Mouse (Mus musculus) CH12.LX (cell line): ENCODE measurements around the gene C2cd4c. TPM values are rescaled to one million over a fixed set of nuclear protein-coding genes. Genes with fewer than 3 reads are reported as not detected.

ENCODE experiments used
- DNase-seq: peaks from one replicate; pipeline ENCODE4 v3.0.0-alpha.2; 2013; ENCODE audit errors: extremely low read depth
- H3K27ac ChIP-seq: 2 replicates; pipeline ENCODE4 v1.5.1; 2012; ENCODE audit warnings: low read depth, mild to moderate bottlenecking, control low read depth, moderate library complexity; ENCODE audit not compliant: insufficient read depth
- H3K27me3 ChIP-seq: replicated peaks from 2 replicates; pipeline ENCODE3; 2012; ENCODE audit warnings: inconsistent platforms
- H3K36me3 ChIP-seq, 2 experiments: replicated peaks in 1 of 2; 2 replicates each; pipeline versions ENCODE3 to v1.6.1; 2012; ENCODE audit warnings: inconsistent platforms in 1 of 2, low read length in 1 of 2, mild to moderate bottlenecking in 1 of 2, mixed read lengths in 1 of 2, moderate library complexity in 1 of 2; ENCODE audit not compliant: control insufficient read depth in 1 of 2, insufficient read depth in 1 of 2
- H3K4me1 ChIP-seq, 2 experiments: 2 replicates each; pipeline ENCODE4 v1.6.1; 2012; ENCODE audit warnings: inconsistent platforms in 1 of 2, moderate library complexity in 1 of 2; ENCODE audit not compliant: insufficient read depth in 2 of 2, control insufficient read depth in 1 of 2
- H3K4me2 ChIP-seq: 2 replicates; pipeline ENCODE4 v1.6.1; 2012; ENCODE audit warnings: low read depth, mild to moderate bottlenecking, control low read depth; ENCODE audit not compliant: poor library complexity, insufficient read depth, severe bottlenecking
- H3K4me3 ChIP-seq, 3 experiments: fragments of 150-350 bp in 1 of 3; sonication (generic) in 1 of 3; replicated peaks in 1 of 3; 2 replicates each; pipeline versions ENCODE3 to v1.5.1; 2011 to 2012; ENCODE audit warnings: low read depth in 2 of 3, low read length in 2 of 3, mild to moderate bottlenecking in 2 of 3, moderate library complexity in 2 of 3, control low read depth in 1 of 3, improper control_type of control experiment in 1 of 3, inconsistent platforms in 1 of 3, mixed read lengths in 1 of 3; ENCODE audit not compliant: poor library complexity in 1 of 3
- H3K79me2 ChIP-seq: replicated peaks from 2 replicates; pipeline ENCODE4 v1.6.1; 2012; ENCODE audit warnings: mild to moderate bottlenecking, moderate library complexity; ENCODE audit not compliant: control insufficient read depth, poor library complexity, insufficient read depth, severe bottlenecking; ENCODE audit errors: extremely low read depth
- H3K9ac ChIP-seq: 2 replicates; pipeline ENCODE4 v1.6.1; 2012; ENCODE audit warnings: low read depth, mild to moderate bottlenecking, control low read depth, moderate library complexity; ENCODE audit not compliant: insufficient read depth
- H3K9me3 ChIP-seq: replicated peaks from 2 replicates; pipeline ENCODE3; 2012; ENCODE audit warnings: low read length, inconsistent platforms, mixed read lengths
- BHLHE40 ChIP-seq: IDR thresholded peaks from 2 replicates; pipeline ENCODE4 v1.6.1; 2011; ENCODE audit warnings: mild to moderate bottlenecking, low read depth, low read length, improper control_type of control experiment
- CTCF ChIP-seq, 2 experiments: IDR thresholded peaks in 1 of 2; conservative IDR thresholded peaks in 1 of 2; 2 replicates each; pipeline ENCODE4 v1.5.1; 2011 to 2012; ENCODE audit warnings: low read depth in 2 of 2, low read length in 2 of 2, improper control_type of control experiment in 1 of 2, inconsistent platforms in 1 of 2, mild to moderate bottlenecking in 1 of 2, moderate library complexity in 1 of 2
- E2F4 ChIP-seq: IDR thresholded peaks from 2 replicates; pipeline ENCODE4 v1.6.1; 2011; ENCODE audit warnings: low read depth, low read length, improper control_type of control experiment; ENCODE audit not compliant: insufficient replicate concordance
- HCFC1 ChIP-seq: IDR thresholded peaks from 2 replicates; pipeline ENCODE4 v1.6.1; 2012; ENCODE audit warnings: low read depth, mild to moderate bottlenecking, inconsistent platforms, low read length, improper control_type of control experiment
- IRF4 ChIP-seq: IDR thresholded peaks from 2 replicates; pipeline ENCODE4 v1.6.1; 2014; ENCODE audit warnings: low read depth, mild to moderate bottlenecking, inconsistent platforms, low read length, improper control_type of control experiment
- JUN ChIP-seq: IDR thresholded peaks from 2 replicates; pipeline ENCODE4 v1.6.1; 2011; ENCODE audit warnings: low read depth, mild to moderate bottlenecking, low read length, improper control_type of control experiment, moderate library complexity; ENCODE audit not compliant: insufficient read depth
- JUND ChIP-seq: conservative IDR thresholded peaks from 2 replicates; pipeline ENCODE4 v1.6.1; 2011; ENCODE audit warnings: low read depth, low read length, improper control_type of control experiment
- MAX ChIP-seq: IDR thresholded peaks from 2 replicates; pipeline ENCODE4 v1.6.1; 2011; ENCODE audit warnings: low read length, improper control_type of control experiment
- MAZ ChIP-seq: IDR thresholded peaks from 2 replicates; pipeline ENCODE4 v1.6.1; 2012; ENCODE audit warnings: low read depth, mild to moderate bottlenecking, inconsistent platforms, low read length, improper control_type of control experiment, moderate library complexity
- MEF2A ChIP-seq: IDR thresholded peaks from 2 replicates; pipeline ENCODE4 v1.6.1; 2014; ENCODE audit warnings: low read depth, mild to moderate bottlenecking, inconsistent platforms, low read length, improper control_type of control experiment, borderline replicate concordance
- MXI1 ChIP-seq: IDR thresholded peaks from 2 replicates; pipeline ENCODE4 v1.6.1; 2011; ENCODE audit warnings: mild to moderate bottlenecking, low read depth, low read length, improper control_type of control experiment
- NELFE ChIP-seq: IDR thresholded peaks from 2 replicates; pipeline ENCODE4 v1.6.1; 2011; ENCODE audit warnings: low read depth, low read length, improper control_type of control experiment
- NRF1 ChIP-seq: IDR thresholded peaks from 2 replicates; pipeline ENCODE4 v1.6.1; 2014; ENCODE audit warnings: low read depth, mild to moderate bottlenecking, inconsistent platforms, low read length, improper control_type of control experiment, moderate library complexity
- POLR2AphosphoS2 ChIP-seq: IDR thresholded peaks from 2 replicates; pipeline ENCODE4 v1.6.1; 2011; ENCODE audit warnings: low read depth, low read length, improper control_type of control experiment
- RCOR1 ChIP-seq: conservative IDR thresholded peaks from 2 replicates; pipeline ENCODE4 v1.6.1; 2012; ENCODE audit warnings: low read depth, mild to moderate bottlenecking, inconsistent platforms, low read length, improper control_type of control experiment
- TBP ChIP-seq: conservative IDR thresholded peaks from 2 replicates; pipeline ENCODE4 v1.6.1; 2011; ENCODE audit warnings: low read depth, low read length, improper control_type of control experiment
- USF1 ChIP-seq: IDR thresholded peaks from 2 replicates; pipeline ENCODE4 v1.6.1; 2014; ENCODE audit warnings: low read depth, mild to moderate bottlenecking, inconsistent platforms, low read length, improper control_type of control experiment
- dilution Hi-C: fragments of 300-500 bp; cut with MboI; formaldehyde crosslinking; loops from 2 replicates; pipeline ENCODE4 v1.14.3; 2020; ENCODE audit warnings: low sequenced_read_pairs; ENCODE audit not compliant: extremely low pct_unique_long_range_greater_than_20kb, extremely low pct_ligation_motif_present
- in situ Hi-C: fragments of 300-500 bp; cut with MboI; formaldehyde crosslinking; loops from 3 replicates; pipeline ENCODE4 v1.14.3; 2019; ENCODE audit warnings: low sequenced_read_pairs, low pct_ligation_motif_present, low pct_unique_long_range_greater_than_20kb, mixed read lengths
- polyA plus RNA-seq: library from polyadenylated mRNA; unstranded; fragments of >175 nt; gene quantifications from 2 replicates; pipeline ENCODE4 v1.2.1, GENCODE M21; 2012; ENCODE audit warnings: low read depth; ENCODE audit not compliant: insufficient read length
- total RNA-seq, 2 experiments: library from RNA; depleted of rRNA; stranded (reverse); fragments of 300-350 nt in 1 of 2; fragments of >200 nt in 1 of 2; gene quantifications; 2 replicates each; pipeline ENCODE4 v1.2.3; 2012 to 2014

C2cd4c gene
- total and polyA plus RNA-seq, 3 experiments = 0.04 TPM; not detected in 2

DNA sequence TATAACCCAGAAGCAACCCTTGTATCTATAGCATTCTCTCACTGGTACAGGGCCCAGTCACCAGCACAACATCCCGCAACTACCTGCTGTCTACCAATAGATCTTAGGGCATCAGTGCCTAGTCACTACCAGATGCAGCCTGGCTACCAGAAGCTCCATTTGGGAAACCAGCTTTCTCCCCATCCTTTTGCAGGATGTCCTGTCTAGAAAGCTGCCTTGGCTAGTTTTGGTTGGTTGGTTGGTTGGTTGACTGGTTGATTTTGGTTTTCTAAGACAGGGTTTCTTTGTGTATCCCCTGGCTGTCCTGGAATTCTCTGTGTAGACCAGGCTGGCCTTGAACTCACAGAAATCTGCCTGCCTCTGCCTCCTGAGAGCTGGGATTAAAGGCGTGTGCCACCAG, 54.1 kb downstream of the C2cd4c start:
- no peak overlapping the region for H3K27ac ChIP-seq
- peaks cover 37% of the 10 kb centered on the region for H3K27me3 ChIP-seq
- H3K9ac ChIP-seq = no peak overlapping the region
- peaks cover 5 to 6% of the 10 kb centered on the region in 2 experiments for H3K4me1 ChIP-seq
- TF ChIP-seq MAZ = no peak
- no peak for TF ChIP-seq POLR2AphosphoS2
- no peak for TF ChIP-seq JUN
- no peak for TF ChIP-seq IRF4
- no peak for TF ChIP-seq MAX
- TF ChIP-seq CTCF (conservative IDR thresholded peaks at IDR 0.05 in 1 of 2, IDR thresholded peaks at IDR 0.05 in 1 of 2; ENCODE audit: low read depth in 2 of 2, low read length in 2 of 2) = no peak
- no peak for TF ChIP-seq TBP
- no peak for TF ChIP-seq MXI1
- no peak for TF ChIP-seq RCOR1
- no peak for TF ChIP-seq NELFE
- TF ChIP-seq MEF2A = no peak
- H3K9me3 ChIP-seq = peaks cover 7% of the 10 kb centered on the region
- no peaks in the 10 kb centered on the region for H3K79me2 ChIP-seq
- dilution Hi-C loops (no loop called here), in situ Hi-C loops (no loop called here)
- no peaks in the 10 kb centered on the region for H3K36me3 ChIP-seq
- H3K4me2 ChIP-seq = no peak overlapping the region
- H3K4me3 ChIP-seq = no peak overlapping the region
- no peak for DNase-seq

GRCm38 (mm10) chr10:79557496-79557895, 56.3 kb downstream of the C2cd4c start:
- DNase-seq = no peak
- H3K4me1 ChIP-seq = peaks cover 11 to 24% of the 10 kb centered on the region in 2 experiments
- H3K4me3 ChIP-seq = no peak overlapping the region
- no peak overlapping the region for H3K27ac ChIP-seq
- peaks cover 0 to 1% of the 10 kb centered on the region in 2 experiments for H3K36me3 ChIP-seq
- dilution Hi-C loops = no loop called here
- no peak overlapping the region for H3K9ac ChIP-seq
- peaks cover 7% of the 10 kb centered on the region for H3K9me3 ChIP-seq
- in situ Hi-C loops = no loop called here
- TF ChIP-seq USF1 (no peak), BHLHE40 (no peak), JUND (no peak), HCFC1 (no peak), CTCF (conservative IDR thresholded peaks at IDR 0.05 in 1 of 2, IDR thresholded peaks at IDR 0.05 in 1 of 2; ENCODE audit: low read depth in 2 of 2, low read length in 2 of 2) (no peak), NRF1 (no peak), TBP (no peak), E2F4 (no peak), RCOR1 (no peak)
- TF ChIP-seq, all 38 proteins: peak for 0
- Histone ChIP-seq H3K4me2 (no peak overlapping the region), H3K79me2 (peaks cover 6% of the 10 kb centered on the region), H3K27me3 (peaks cover 29% of the 10 kb centered on the region)
